Mouse (Mus musculus): ENCODE measurements around the gene Creb3l2.

- no peak for TF ChIP-seq GATA1 (IDR thresholded peaks at IDR 0.05; ENCODE audit: low read length)
- TF ChIP-seq TAL1 (IDR thresholded peaks at IDR 0.05; ENCODE audit: low read length): no peak
These were observed 66.5 kb downstream of the Creb3l2 start for GRCm38 (mm10) chr6:37375452-37375851.
